Mouse (Mus musculus) stomach, embryonic 16.5 days (tissue): ENCODE measurements at regions not wholly inside any gene's neighbourhood (a gene's known extent, or its start where the extent isn't known, plus 50 kb on each side); places are given as distances from the start of the nearest gene placed in this dataset. TPM values are rescaled to one million over a fixed set of nuclear protein-coding genes. Genes with fewer than 3 reads are reported as not detected.

ENCODE experiments used
- ATAC-seq: fragments of 200-750 bp; cut with Nextera tagmentation; 2 replicates; pipeline ENCODE4 v1.8.0; 2017; ENCODE audit warnings: moderate number of reproducible peaks, moderate TSS enrichment; ENCODE audit not compliant: insufficient read depth, low FRiP score
- H3K27ac ChIP-seq: fragments of 300-500 bp; sonication (generic); 2 replicates; pipeline ENCODE4 v1.5.1; 2014; ENCODE audit warnings: low read length
- H3K27me3 ChIP-seq: fragments of 300-500 bp; sonication (generic); 2 replicates; pipeline ENCODE4 v1.6.1; 2014; ENCODE audit warnings: low read length, control low read depth, mixed read lengths; ENCODE audit not compliant: control insufficient read depth, insufficient read depth
- H3K36me3 ChIP-seq: fragments of 300-500 bp; sonication (generic); 2 replicates; pipeline ENCODE4 v1.6.1; 2014; ENCODE audit warnings: low read length; ENCODE audit not compliant: control insufficient read depth, insufficient read depth
- H3K4me1 ChIP-seq: fragments of 300-500 bp; sonication (generic); 2 replicates; pipeline ENCODE4 v1.6.1; 2014; ENCODE audit warnings: low read length, control low read depth, mixed read lengths; ENCODE audit not compliant: control insufficient read depth, insufficient read depth
- H3K4me2 ChIP-seq: fragments of 300-500 bp; sonication (generic); 2 replicates; pipeline ENCODE4 v1.6.1; 2014; ENCODE audit warnings: low read depth, low read length, mixed read lengths
- H3K4me3 ChIP-seq: fragments of 300-500 bp; sonication (generic); replicated peaks from 2 replicates; pipeline ENCODE4 v1.5.1; 2014; ENCODE audit warnings: mild to moderate bottlenecking, low read length
- H3K9ac ChIP-seq: fragments of 300-500 bp; sonication (generic); 2 replicates; pipeline ENCODE4 v1.6.1; 2014; ENCODE audit warnings: low read length
- H3K9me3 ChIP-seq: fragments of 300-500 bp; sonication (generic); replicated peaks from 2 replicates; pipeline ENCODE4 v1.6.1; 2016; ENCODE audit warnings: low read length, control low read depth; ENCODE audit not compliant: control insufficient read depth
- WGBS: fragments of 180-500 bp; shearing (Covaris S2); extraction: QIAGEN DNeasy Blood & Tissue Kit; methylation state at CpG from one replicate; pipeline ENCODE4 v1.1.7; 2014; 5-methylcytosine and 5-hydroxymethylcytosine counted together
- microRNA-seq: library from miRNA; unstranded; fragments of <30 nt; microRNA quantifications from one replicate; pipeline ENCODE4, GENCODE M21; 2016

DNA sequence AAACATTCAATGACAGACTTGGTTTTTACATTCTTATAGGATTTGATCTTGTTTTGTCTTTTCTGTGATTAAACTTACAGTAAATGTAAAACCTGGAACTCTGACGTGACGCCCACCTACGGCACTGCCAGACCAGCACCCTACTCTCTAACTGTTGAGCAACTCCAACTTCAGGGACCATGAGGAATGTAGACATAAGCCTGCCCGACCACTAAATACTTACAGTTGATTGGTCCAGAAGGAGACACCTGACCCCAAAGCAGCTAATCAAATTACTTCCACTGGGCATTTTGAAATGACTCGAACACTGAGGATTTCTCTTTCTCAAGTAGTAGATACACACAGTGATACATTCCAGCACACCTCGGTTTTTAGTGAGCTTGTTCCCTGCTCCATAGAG lies 1206.9 kb downstream of the A830018L16Rik start:
- Histone ChIP-seq H3K9me3 (no peaks in the 10 kb centered on the region), H3K36me3 (no peaks in the 10 kb centered on the region), H3K27ac (no peak overlapping the region), H3K9ac (no peak overlapping the region), H3K4me1 (no peaks in the 10 kb centered on the region), H3K4me3 (no peak overlapping the region), H3K27me3 (no peaks in the 10 kb centered on the region), H3K4me2 (no peak overlapping the region)
- ATAC-seq = no peak
- 83% methylated on average over 6 of the region's 6 CpGs for WGBS

DNA sequence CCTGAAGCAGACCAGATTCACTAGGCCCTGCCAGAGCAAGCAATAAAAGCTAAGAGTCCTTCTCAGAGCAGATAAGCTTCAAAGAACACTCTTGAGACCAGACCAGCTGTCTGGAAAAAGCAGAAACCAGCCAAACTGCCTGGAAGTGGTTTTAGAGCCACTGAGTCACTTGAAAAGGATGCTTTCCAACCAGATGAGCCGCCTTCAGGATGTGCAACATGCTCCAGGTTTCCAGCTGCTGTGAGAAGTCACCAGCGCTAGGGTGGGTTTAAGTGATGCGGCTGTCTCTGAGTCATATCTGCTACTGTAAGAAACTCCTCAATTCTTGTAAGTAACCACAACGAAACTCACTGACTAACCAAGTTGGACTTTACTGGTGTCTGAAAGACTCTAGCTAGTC lies 1209.3 kb downstream of the A830018L16Rik start:
- no peaks in the 10 kb centered on the region for H3K36me3 ChIP-seq
- no peak overlapping the region for H3K4me2 ChIP-seq
- H3K4me3 ChIP-seq = no peak overlapping the region
- H3K4me1 ChIP-seq = no peaks in the 10 kb centered on the region
- no peak for ATAC-seq
- H3K27ac ChIP-seq = no peak overlapping the region
- no peaks in the 10 kb centered on the region for H3K9me3 ChIP-seq
- H3K27me3 ChIP-seq = no peaks in the 10 kb centered on the region
- H3K9ac ChIP-seq = no peak overlapping the region
- WGBS = 84% methylated on average over 4 of the region's 4 CpGs

DNA sequence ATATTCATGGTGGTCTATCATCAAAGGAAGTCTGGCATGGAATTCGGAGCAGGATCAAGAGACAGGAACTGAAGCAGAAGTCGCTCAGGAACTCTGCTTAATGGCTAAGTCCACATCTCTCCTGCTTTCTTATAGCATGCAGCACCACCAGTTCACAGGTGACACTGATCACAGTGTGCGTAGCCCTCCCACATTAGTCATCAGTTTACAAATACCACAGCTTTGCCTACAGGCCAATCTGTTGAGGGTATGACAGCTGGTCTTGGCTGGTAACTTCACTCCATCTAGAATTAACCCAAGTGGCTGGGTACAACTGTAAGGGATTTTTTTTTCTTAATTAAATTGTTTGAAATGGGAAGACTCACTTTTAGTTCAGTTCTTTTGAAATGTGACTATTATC lies 1219.1 kb downstream of the A830018L16Rik start:
- no peak overlapping the region for H3K4me2 ChIP-seq
- H3K4me1 ChIP-seq = no peaks in the 10 kb centered on the region
- H3K4me3 ChIP-seq = no peak overlapping the region
- H3K9ac ChIP-seq = no peak overlapping the region
- H3K27me3 ChIP-seq = no peaks in the 10 kb centered on the region
- WGBS = 81% methylated on average over 3 of the region's 3 CpGs
- no peak overlapping the region for H3K27ac ChIP-seq
- H3K9me3 ChIP-seq = no peaks in the 10 kb centered on the region
- no peaks in the 10 kb centered on the region for H3K36me3 ChIP-seq
- no peak for ATAC-seq

DNA sequence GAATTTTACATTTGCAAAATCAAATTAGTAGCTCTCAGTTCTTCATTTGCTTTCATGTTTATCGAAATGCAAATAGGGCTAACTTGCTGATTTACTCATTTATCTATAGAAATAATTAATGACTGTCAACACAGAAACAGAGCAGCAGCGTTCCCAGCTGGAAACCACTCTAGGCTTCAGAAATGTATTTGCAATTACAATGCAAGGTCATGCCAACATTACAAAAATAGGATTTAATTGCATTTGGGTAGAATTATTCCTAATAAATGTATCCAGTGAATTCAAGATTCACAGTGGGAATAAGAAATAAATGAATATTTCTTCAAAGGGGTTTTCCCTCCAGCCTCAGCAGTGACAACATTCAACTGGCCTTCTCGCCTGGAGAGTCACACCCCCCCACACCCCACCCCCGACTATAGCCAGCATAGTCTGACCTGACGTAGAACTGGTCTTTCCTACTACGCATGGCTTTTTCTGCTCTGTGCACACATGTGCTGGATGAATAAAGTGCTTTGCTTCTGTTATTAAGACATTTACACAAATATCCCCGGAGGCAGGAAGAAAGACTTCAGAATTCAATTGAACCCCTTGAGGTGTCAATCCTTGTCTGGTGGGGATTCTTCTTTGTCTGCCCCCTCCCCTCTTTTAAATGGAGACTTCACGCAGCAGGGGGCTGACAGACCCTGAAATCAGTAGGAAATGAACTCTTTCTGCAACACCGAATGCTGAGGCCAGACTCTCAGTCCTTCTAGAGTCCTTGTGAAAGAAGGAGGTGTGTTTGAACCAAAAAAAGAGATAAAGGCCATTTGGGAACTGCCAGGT lies 1222.6 kb downstream of the A830018L16Rik start:
- Histone ChIP-seq H3K9me3 (no peaks in the 10 kb centered on the region), H3K4me3 (no peak overlapping the region), H3K27me3 (no peaks in the 10 kb centered on the region), H3K36me3 (no peaks in the 10 kb centered on the region), H3K4me2 (no peak overlapping the region), H3K27ac (no peak overlapping the region), H3K9ac (no peak overlapping the region), H3K4me1 (no peaks in the 10 kb centered on the region)
- no peak for ATAC-seq
- 53% methylated on average over 9 of the region's 9 CpGs for WGBS

DNA sequence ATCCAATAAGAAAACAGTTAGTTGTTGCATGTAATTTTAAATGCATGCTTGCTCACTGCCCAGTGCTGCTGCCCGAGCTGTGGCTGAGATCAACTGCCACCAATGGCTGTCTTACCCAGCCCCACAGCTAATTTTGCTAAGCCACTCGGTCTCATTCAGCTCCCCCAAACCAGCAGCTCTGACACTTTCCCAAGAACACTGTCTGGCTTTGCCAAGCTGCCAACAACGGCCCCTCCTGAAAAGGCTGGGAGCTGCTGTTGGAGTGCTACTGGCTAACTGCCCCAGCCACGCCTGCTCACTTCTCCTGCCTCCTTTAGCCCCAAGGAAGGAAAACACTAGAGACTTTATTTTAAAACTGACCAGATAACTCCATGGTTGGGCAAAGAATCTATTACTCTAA lies 1227.1 kb downstream of the A830018L16Rik start:
- H3K4me1 ChIP-seq = no peaks in the 10 kb centered on the region
- 61% methylated on average over 4 of the region's 4 CpGs for WGBS

More for the DNA sequence above, 1227.1 kb downstream of the A830018L16Rik start:
- Histone ChIP-seq H3K27me3 (no peaks in the 10 kb centered on the region), H3K9ac (no peak overlapping the region), H3K36me3 (no peaks in the 10 kb centered on the region), H3K9me3 (no peaks in the 10 kb centered on the region), H3K27ac (no peak overlapping the region), H3K4me2 (no peak overlapping the region), H3K4me3 (no peak overlapping the region)
- no peak for ATAC-seq

Small RNA genes lying in the stretch of these regions (microRNA-seq; reads per million reads assigned to microRNA genes)
- not detected for gene Mir6341
